Mouse (Mus musculus) urinary bladder, adult 18-20 months (tissue): ENCODE data around the gene Mrap2.

Experiments used
- DNase-seq, 2 experiments: peaks; one replicate each; pipeline ENCODE4 v3.0.0; 2022; ENCODE audit warnings: low spot score in 2 of 2, mixed read lengths in 2 of 2

Mrap2 gene

GRCm38 (mm10) chr9:87178534-87178933 lies 34.4 kb downstream of the Mrap2 start:
- no peak for DNase-seq

GRCm38 (mm10) chr9:87182231-87182630 lies 38.1 kb downstream of the Mrap2 start:
- no peak for DNase-seq

GRCm38 (mm10) chr9:87187336-87187735 lies 43.2 kb downstream of the Mrap2 start:
- no peak for DNase-seq

GRCm38 (mm10) chr9:87193721-87194120 lies 49.6 kb downstream of the Mrap2 start:
- DNase-seq: no peak

- no peak for DNase-seq
Observed at GRCm38 (mm10) chr9:87197277-87197676, 53.2 kb downstream of the Mrap2 start.

GRCm38 (mm10) chr9:87198036-87198435 lies 53.9 kb downstream of the Mrap2 start:
- no peak for DNase-seq

GRCm38 (mm10) chr9:87200426-87200825 lies 56.3 kb downstream of the Mrap2 start:
- DNase-seq: no peak

- no peak for DNase-seq
Observed at GRCm38 (mm10) chr9:87200919-87201318, 56.8 kb downstream of the Mrap2 start.

GRCm38 (mm10) chr9:87202431-87202830 lies 58.3 kb downstream of the Mrap2 start:
- no peak for DNase-seq

GRCm38 (mm10) chr9:87210830-87211339 lies 66.8 kb downstream of the Mrap2 start:
- no peak for DNase-seq

- DNase-seq: no peak
Observed at GRCm38 (mm10) chr9:87213204-87213603, 69.1 kb downstream of the Mrap2 start.
